Mouse (Mus musculus): ENCODE data around the gene Gfy.

DNA sequence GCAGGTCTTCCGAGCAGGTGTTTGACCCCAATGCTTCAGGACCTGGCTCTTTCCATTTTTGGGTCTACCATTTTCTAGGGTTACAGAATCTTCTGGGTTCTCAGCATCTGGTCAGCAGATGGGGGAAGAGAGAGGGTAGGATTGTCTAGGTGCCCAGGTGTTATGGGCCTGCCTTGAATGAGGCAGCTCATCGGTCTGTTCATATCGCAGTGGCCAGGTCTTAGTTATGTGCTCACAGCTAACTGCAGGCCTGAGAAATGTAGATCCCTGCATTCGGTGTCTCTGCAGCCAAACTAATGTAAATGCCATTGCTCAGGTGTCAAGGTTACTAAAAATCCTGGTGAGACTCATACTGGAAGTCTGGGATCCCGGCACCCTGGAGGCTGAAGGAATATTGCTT, 47.1 kb upstream of the Gfy start:
- TF ChIP-seq CTCF (IDR thresholded peaks at IDR 0.05; ENCODE audit: low read depth) (no peak), EP300 (optimal IDR thresholded peaks at IDR 0.05) (no peak)
